Mouse (Mus musculus) forebrain, embryonic 10.5 days (tissue): ENCODE data around the gene Arv1. TPM values are rescaled to one million over a fixed set of nuclear protein-coding genes. Genes with fewer than 3 reads are reported as not detected.

ENCODE experiments used
- DNase-seq: peaks from one replicate; pipeline ENCODE4 v3.0.0-alpha.2; 2017; ENCODE audit warnings: low spot score; ENCODE audit errors: extremely low spot score
- H3K27ac ChIP-seq: fragments of 300-500 bp; sonication (generic); 2 replicates; pipeline ENCODE4 v1.5.1; 2016; ENCODE audit warnings: mild to moderate bottlenecking
- H3K27me3 ChIP-seq: fragments of 300-500 bp; sonication (generic); 2 replicates; pipeline ENCODE4 v1.6.1; 2016; ENCODE audit warnings: mild to moderate bottlenecking; ENCODE audit not compliant: poor library complexity, severe bottlenecking
- H3K36me3 ChIP-seq: fragments of 300-500 bp; sonication (generic); replicated peaks from 2 replicates; pipeline ENCODE4 v1.6.1; 2016; ENCODE audit warnings: mild to moderate bottlenecking, moderate library complexity
- H3K4me1 ChIP-seq: fragments of 300-500 bp; sonication (generic); 2 replicates; pipeline ENCODE4 v1.6.1; 2016
- H3K4me3 ChIP-seq: fragments of 300-500 bp; sonication (generic); 2 replicates; pipeline ENCODE4 v1.5.1; 2016; ENCODE audit warnings: mild to moderate bottlenecking, moderate library complexity
- H3K9me3 ChIP-seq: fragments of 300-500 bp; sonication (generic); 2 replicates; pipeline ENCODE4 v1.6.1; 2016; ENCODE audit warnings: mild to moderate bottlenecking, moderate library complexity
- WGBS: fragments of 180-500 bp; shearing (Covaris S2); methylation state at CpG from one replicate; pipeline ENCODE4 v1.1.7; 2016; 5-methylcytosine and 5-hydroxymethylcytosine counted together
- polyA plus RNA-seq: library from polyadenylated mRNA; unstranded; fragments of >200 nt; fragmentation: Nextera tagmentation; extraction: Ambion mirVana; gene quantifications from 2 replicates; pipeline ENCODE4 v1.2.1, GENCODE M21; 2016

Gene Arv1
- polyA plus RNA-seq, 1 experiment from 2014 or later, result 40.3 TPM

DNA sequence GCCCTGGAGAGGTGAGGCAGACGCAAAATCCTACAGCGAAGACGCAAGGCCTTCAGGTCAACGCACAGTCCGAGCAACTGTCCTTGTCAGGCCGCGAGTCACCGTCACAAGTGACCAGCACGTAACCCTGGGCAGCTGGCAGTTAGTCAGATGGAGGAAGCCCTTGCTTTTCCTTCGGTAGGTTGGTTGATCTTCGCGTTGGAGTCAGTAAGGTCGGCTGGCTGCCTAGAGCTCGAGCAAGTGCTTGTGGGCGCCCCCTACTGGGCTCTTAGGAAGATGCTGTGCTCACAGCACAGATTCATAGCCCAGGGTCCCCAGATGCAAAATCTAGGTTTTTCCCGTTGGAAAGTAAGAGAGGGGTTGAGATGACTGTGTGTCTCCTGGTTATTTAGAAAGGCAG is 53.8 kb downstream of the Arv1 start:
- 13% methylated on average over 16 of the region's 16 CpGs for WGBS
- Histone ChIP-seq H3K27me3 (peaks cover 27% of the 10 kb centered on the region), H3K27ac (no peak overlapping the region), H3K4me1 (peaks cover 13% of the 10 kb centered on the region), H3K9me3 (no peaks in the 10 kb centered on the region), H3K36me3 (no peaks in the 10 kb centered on the region), H3K4me3 (peak overlapping the region; percentile 23)
- peak; percentile 74 for DNase-seq

DNA sequence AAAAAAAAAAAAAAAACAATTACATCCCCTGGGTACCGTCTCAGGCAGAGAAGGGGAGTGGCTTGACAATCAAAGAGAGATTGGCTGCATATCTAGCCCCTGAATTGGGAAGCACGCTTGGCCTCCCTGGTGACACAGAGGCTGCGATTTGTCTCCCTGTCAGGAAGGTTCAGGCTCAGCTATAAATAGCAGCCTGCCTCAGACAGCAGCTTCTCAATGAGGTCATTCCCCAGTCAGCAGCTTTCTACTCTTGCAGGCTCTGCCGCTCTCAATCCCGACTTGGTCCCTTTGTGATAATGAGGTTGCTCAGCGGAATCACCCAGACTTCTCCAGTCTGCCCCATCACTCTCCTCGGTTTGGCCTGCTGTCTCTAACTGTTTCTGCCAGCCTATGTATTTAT is 58.3 kb downstream of the Arv1 start:
- Histone ChIP-seq H3K9me3 (no peaks in the 10 kb centered on the region), H3K27ac (no peak overlapping the region), H3K4me3 (no peak overlapping the region), H3K4me1 (peaks cover 13% of the 10 kb centered on the region), H3K36me3 (no peaks in the 10 kb centered on the region), H3K27me3 (peaks cover 28% of the 10 kb centered on the region)
- 37% methylated on average over 7 of the region's 7 CpGs for WGBS
- DNase-seq, result no peak

DNA sequence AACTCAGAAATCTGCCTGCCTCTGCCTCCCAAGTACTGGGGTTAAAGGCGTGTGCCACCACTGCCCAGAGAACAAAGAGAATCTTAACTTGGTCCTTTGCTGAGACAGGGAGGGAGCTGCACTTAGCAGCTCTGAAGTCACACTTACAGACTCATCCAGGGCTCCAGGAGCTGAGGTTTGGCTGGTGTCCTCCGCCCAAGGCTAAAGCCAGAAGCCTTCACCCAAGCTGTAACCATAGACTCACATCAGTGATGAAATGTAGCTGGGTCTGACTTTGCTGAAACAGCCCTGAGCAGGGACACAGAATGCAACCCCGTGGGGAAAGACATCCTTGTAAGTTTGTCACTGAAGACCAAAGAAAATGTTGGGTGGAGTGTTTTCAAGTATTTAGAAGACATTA is 60.5 kb downstream of the Arv1 start:
- Histone ChIP-seq H3K27ac (no peak overlapping the region), H3K4me1 (peaks cover 9% of the 10 kb centered on the region), H3K36me3 (no peaks in the 10 kb centered on the region), H3K4me3 (no peak overlapping the region), H3K9me3 (no peaks in the 10 kb centered on the region), H3K27me3 (peaks cover 19% of the 10 kb centered on the region)
- 83% methylated on average over 3 of the region's 3 CpGs for WGBS
- no peak for DNase-seq

DNA sequence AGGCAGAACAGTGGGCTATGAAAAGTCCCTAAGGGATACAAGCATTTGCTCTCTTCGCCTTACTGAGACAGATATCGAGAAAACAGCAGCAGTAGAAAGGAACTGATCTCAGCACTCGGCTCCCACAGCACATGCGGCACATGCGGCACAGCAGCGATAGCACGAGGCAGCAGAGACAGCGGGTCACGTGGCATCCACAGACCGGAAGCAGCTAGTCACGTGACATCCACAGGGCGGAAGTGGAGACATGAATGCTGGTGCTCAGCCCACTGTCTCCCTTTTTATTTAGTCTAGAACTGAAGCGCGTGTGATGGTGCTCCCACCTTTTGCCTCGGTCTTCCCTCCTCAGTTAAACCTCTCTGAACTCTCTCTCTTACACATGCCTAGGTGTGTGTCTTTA is 61.3 kb downstream of the Arv1 start:
- H3K4me3 ChIP-seq, result no peak overlapping the region

More for the DNA sequence above, 61.3 kb downstream of the Arv1 start:
- H3K27ac ChIP-seq, result no peak overlapping the region
- WGBS, result 94% methylated on average over 15 of the region's 15 CpGs
- peaks cover 19% of the 10 kb centered on the region for H3K27me3 ChIP-seq
- H3K4me1 ChIP-seq, result peaks cover 9% of the 10 kb centered on the region
- no peaks in the 10 kb centered on the region for H3K36me3 ChIP-seq
- DNase-seq, result no peak
- no peaks in the 10 kb centered on the region for H3K9me3 ChIP-seq

Other genes starting within 250 kb of the Arv1 start
- 45.5 and 45.7 TPM in 2 replicates for gene Cog2, start 201.4 kb upstream of the Arv1 start, polyA plus RNA-seq
- not detected in 2 replicates for gene Agt, start 152.4 kb upstream of the Arv1 start, polyA plus RNA-seq
- gene Capn9, start 146.0 kb upstream of the Arv1 start, polyA plus RNA-seq, result not detected in 2 replicates
- 17.9 and 18.2 TPM in 2 replicates for gene 2310022B05Rik, start 58.8 kb upstream of the Arv1 start, polyA plus RNA-seq
- gene Ttc13, start 156 bp upstream of the Arv1 start, polyA plus RNA-seq, result 50.1 and 51.8 TPM in 2 replicates
- 1.8 and 2.3 TPM in 2 replicates for gene Fam89a, start 29.7 kb downstream of the Arv1 start, polyA plus RNA-seq
- 0.18 and 0.35 TPM in 2 replicates for gene Trim67, start 71.0 kb downstream of the Arv1 start, polyA plus RNA-seq
- gene Gnpat, start 140.9 kb downstream of the Arv1 start, polyA plus RNA-seq, result 156 and 157 TPM in 2 replicates
- gene 2810004N23Rik, start 141.0 kb downstream of the Arv1 start, polyA plus RNA-seq, result 81.0 and 83.7 TPM in 2 replicates
- 8.3 and 8.5 TPM in 2 replicates for gene Exoc8, start 175.6 kb downstream of the Arv1 start, polyA plus RNA-seq
- gene Sprtn, start 175.7 kb downstream of the Arv1 start, polyA plus RNA-seq, result 8.8 and 10.0 TPM in 2 replicates
- 12.8 and 13.3 TPM in 2 replicates for gene Egln1, start 227.2 kb downstream of the Arv1 start, polyA plus RNA-seq